In the genomic region with DNA sequence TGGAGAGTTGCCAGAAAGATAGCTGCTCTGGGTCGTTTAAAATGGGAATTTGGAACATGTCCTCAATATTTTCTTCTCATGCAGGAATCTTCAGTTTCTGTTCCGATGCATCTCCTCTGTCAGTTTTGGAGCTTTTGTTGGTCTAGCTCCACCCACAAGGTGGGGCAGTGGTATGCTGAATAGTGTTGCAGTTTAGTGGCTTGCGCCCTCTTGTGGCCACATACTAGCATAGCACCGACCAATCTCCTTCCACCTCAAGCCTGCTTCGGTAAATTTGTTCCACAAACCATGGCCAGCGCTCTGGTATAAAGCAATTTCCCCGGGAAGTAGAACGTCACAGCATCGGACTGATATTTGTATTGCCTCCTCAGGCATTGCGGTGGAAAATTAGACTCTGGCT, we compare ENCODE assay signal across 8 mouse cellular contexts. TPM values are rescaled to one million over a fixed set of nuclear protein-coding genes. Genes with fewer than 3 reads are reported as not detected.
DNase-seq lines count a peak whose midpoint lies in the region; ATAC-seq and TF ChIP-seq lines count a peak whose summit lies in the region.

No protein-coding gene starts in this region.

- TF ChIP-seq POLR2A in bone marrow, adult 2 months (IDR thresholded peaks at IDR 0.05; ENCODE audit: borderline replicate concordance, control insufficient read depth, low read depth, low read length) = no peak

- WGBS in bone marrow, adult 2 months = 1% methylated on average over 10 of the region's 10 CpGs
- WGBS in embryonic facial prominence, embryonic 15.5 days = 2% methylated on average over 10 of the region's 10 CpGs
- 15% methylated on average over 10 of the region's 10 CpGs for WGBS in heart, embryonic 11.5 days (ENCODE audit: insufficient replicate concordance)
- WGBS in kidney, embryonic 15.5 days = 6% methylated on average over 10 of the region's 10 CpGs
- 3% methylated on average over 10 of the region's 10 CpGs for WGBS in limb, embryonic 15.5 days

- no peak overlapping the region for H3K4me3 ChIP-seq in bone marrow, adult 2 months (replicated peaks; ENCODE audit: control insufficient read depth, low read depth, low read length)
- peak overlapping the region; percentile 22 for H3K4me3 ChIP-seq in embryonic facial prominence, embryonic 15.5 days (replicated peaks)
- no peak overlapping the region for H3K4me3 ChIP-seq in heart, embryonic 11.5 days (ENCODE audit: low read depth, low read length)
- H3K4me3 ChIP-seq in kidney, embryonic 15.5 days (replicated peaks) = 0 out of 2 replicates have a peak overlapping the region, but pooled peaks have one; percentile 9
- 0 out of 2 replicates have a peak overlapping the region, but pooled peaks have one; percentile 5 for H3K4me3 ChIP-seq in limb, embryonic 15.5 days

- H3K27ac ChIP-seq in bone marrow, adult 2 months (ENCODE audit: control insufficient read depth, insufficient read depth, low read depth, low read length, poor library complexity) = no peak overlapping the region
- H3K27ac ChIP-seq in embryonic facial prominence, embryonic 15.5 days (replicated peaks) = no peak overlapping the region
- H3K27ac ChIP-seq in heart, embryonic 11.5 days (ENCODE audit: low read depth, low read length) = no peak overlapping the region
- H3K27ac ChIP-seq in kidney, embryonic 15.5 days = no peak overlapping the region
- no peak overlapping the region for H3K27ac ChIP-seq in limb, embryonic 15.5 days

- peak; percentile 98 for TF ChIP-seq CTCF in bone marrow, adult 2 months (IDR thresholded peaks at IDR 0.05; ENCODE audit: control insufficient read depth, insufficient read depth, low read length)

- H3K4me2 ChIP-seq in embryonic facial prominence, embryonic 15.5 days (replicated peaks) = peak overlapping the region; percentile 44
- H3K4me2 ChIP-seq in heart, embryonic 11.5 days = peak overlapping the region; percentile 43; the same call in 1 of the 2 replicates
- H3K4me2 ChIP-seq in kidney, embryonic 15.5 days = peak overlapping the region; percentile 43
- H3K4me2 ChIP-seq in limb, embryonic 15.5 days = peak overlapping the region; percentile 38; the same call in 1 of the 2 replicates

- no peaks in the 10 kb centered on the region for H3K4me1 ChIP-seq in bone marrow, adult 2 months (ENCODE audit: control insufficient read depth, insufficient read depth, low read length)
- 0 out of 2 replicates have a peak, but pooled peaks cover 3% of the 10 kb centered on the region for H3K4me1 ChIP-seq in embryonic facial prominence, embryonic 15.5 days
- H3K4me1 ChIP-seq in heart, embryonic 11.5 days (ENCODE audit: control insufficient read depth, insufficient read depth, low read length) = no peaks in the 10 kb centered on the region
- H3K4me1 ChIP-seq in kidney, embryonic 15.5 days = no peaks in the 10 kb centered on the region
- H3K4me1 ChIP-seq in limb, embryonic 15.5 days = 0 out of 2 replicates have a peak, but pooled peaks cover 4% of the 10 kb centered on the region

- no peaks in the 10 kb centered on the region for H3K9me3 ChIP-seq in embryonic facial prominence, embryonic 15.5 days (replicated peaks)
- H3K9me3 ChIP-seq in heart, embryonic 11.5 days (replicated peaks; ENCODE audit: control insufficient read depth, low read length) = no peaks in the 10 kb centered on the region
- no peaks in the 10 kb centered on the region for H3K9me3 ChIP-seq in kidney, embryonic 15.5 days (replicated peaks)
- H3K9me3 ChIP-seq in limb, embryonic 15.5 days = no peaks in the 10 kb centered on the region

- DNase-seq in A20 (ENCODE audit: low read depth, low spot score) = peak; percentile 46
- peak; percentile 67 to 85 for DNase-seq in spleen, postnatal 4 days (ENCODE audit: low spot score in 2 of 2)

- H3K27me3 ChIP-seq in embryonic facial prominence, embryonic 15.5 days = 0 out of 2 replicates have a peak, but pooled peaks cover 3% of the 10 kb centered on the region
- no peaks in the 10 kb centered on the region for H3K27me3 ChIP-seq in heart, embryonic 11.5 days (ENCODE audit: control insufficient read depth, insufficient read depth, low read length)
- no peaks in the 10 kb centered on the region for H3K27me3 ChIP-seq in kidney, embryonic 15.5 days
- no peaks in the 10 kb centered on the region for H3K27me3 ChIP-seq in limb, embryonic 15.5 days

- no peaks in the 10 kb centered on the region for H3K36me3 ChIP-seq in embryonic facial prominence, embryonic 15.5 days
- H3K36me3 ChIP-seq in heart, embryonic 11.5 days (ENCODE audit: control insufficient read depth, insufficient read depth, low read length) = no peaks in the 10 kb centered on the region
- no peaks in the 10 kb centered on the region for H3K36me3 ChIP-seq in kidney, embryonic 15.5 days
- H3K36me3 ChIP-seq in limb, embryonic 15.5 days = no peaks in the 10 kb centered on the region

- H3K9ac ChIP-seq in embryonic facial prominence, embryonic 15.5 days = no peak overlapping the region
- H3K9ac ChIP-seq in heart, embryonic 11.5 days (ENCODE audit: low read depth, low read length) = no peak overlapping the region
- no peak overlapping the region for H3K9ac ChIP-seq in kidney, embryonic 15.5 days
- H3K9ac ChIP-seq in limb, embryonic 15.5 days = no peak overlapping the region

- peak; percentile 76 for ATAC-seq in embryonic facial prominence, embryonic 15.5 days (ENCODE audit: insufficient number of reproducible peaks, low FRiP score, low TSS enrichment, low read depth)
- peak; percentile 63; the same call in 1 of the 2 replicates for ATAC-seq in heart, embryonic 11.5 days (replicated peaks; ENCODE audit: insufficient number of reproducible peaks, low FRiP score, low TSS enrichment)
- ATAC-seq in kidney, embryonic 15.5 days (replicated peaks; ENCODE audit: low FRiP score) = peak; percentile 91
- 0 out of 2 replicates have a peak, but pooled peaks have one; percentile 55 for ATAC-seq in limb, embryonic 15.5 days (ENCODE audit: insufficient number of reproducible peaks, low FRiP score, low TSS enrichment, low read depth)
- peak; percentile 99 for ATAC-seq in monocyte, adult 5-6 weeks (replicated peaks; ENCODE audit: insufficient number of reproducible peaks, low FRiP score, low TSS enrichment, poor library complexity, severe bottlenecking)

RNA-seq across cellular contexts. Expression of gene Gm9049, which starts 16.5 kb away (rescaled TPM):
- polyA plus RNA-seq in bone marrow, adult 2 months (2011; ENCODE audit: insufficient read depth, insufficient read length, low replicate concordance, missing spikeins) = not detected in 2 replicates
- polyA plus RNA-seq in embryonic facial prominence, embryonic 15.5 days (2015; fragmentation: Nextera tagmentation; extraction: Ambion mirVana) = 0.18 TPM in 1 of 2 replicates, not detected in the other
- 0.11 TPM in 1 of 2 replicates, not detected in the other for polyA plus RNA-seq in heart, embryonic 11.5 days (2014; fragmentation: Nextera tagmentation; extraction: Ambion mirVana)
- polyA plus RNA-seq in kidney, embryonic 15.5 days (2015; fragmentation: Nextera tagmentation; extraction: Ambion mirVana) = 0.08 and 0.10 TPM in 2 replicates
- polyA plus RNA-seq in limb, embryonic 15.5 days (2015; fragmentation: Nextera tagmentation; extraction: Ambion mirVana) = 0.06 and 0.09 TPM in 2 replicates
- total RNA-seq in monocyte, adult 5-6 weeks (2017) = not detected in 3 replicates

RNA-seq across cellular contexts. Expression of gene Gm9048, which starts 22.0 kb away (rescaled TPM):
- not detected in 2 replicates for polyA plus RNA-seq in bone marrow, adult 2 months (2011; ENCODE audit: insufficient read depth, insufficient read length, low replicate concordance, missing spikeins)
- polyA plus RNA-seq in embryonic facial prominence, embryonic 15.5 days (2015; fragmentation: Nextera tagmentation; extraction: Ambion mirVana) = not detected in 2 replicates
- not detected in 2 replicates for polyA plus RNA-seq in heart, embryonic 11.5 days (2014; fragmentation: Nextera tagmentation; extraction: Ambion mirVana)
- not detected in 2 replicates for polyA plus RNA-seq in kidney, embryonic 15.5 days (2015; fragmentation: Nextera tagmentation; extraction: Ambion mirVana)
- polyA plus RNA-seq in limb, embryonic 15.5 days (2015; fragmentation: Nextera tagmentation; extraction: Ambion mirVana) = not detected in 2 replicates
- not detected in 3 replicates for total RNA-seq in monocyte, adult 5-6 weeks (2017)

RNA-seq across cellular contexts. Expression of gene Gm9046, which starts 27.4 kb away (rescaled TPM):
- polyA plus RNA-seq in bone marrow, adult 2 months (2011; ENCODE audit: insufficient read depth, insufficient read length, low replicate concordance, missing spikeins) = not detected in 2 replicates
- polyA plus RNA-seq in embryonic facial prominence, embryonic 15.5 days (2015; fragmentation: Nextera tagmentation; extraction: Ambion mirVana) = not detected in 2 replicates
- not detected in 2 replicates for polyA plus RNA-seq in heart, embryonic 11.5 days (2014; fragmentation: Nextera tagmentation; extraction: Ambion mirVana)
- not detected in 2 replicates for polyA plus RNA-seq in kidney, embryonic 15.5 days (2015; fragmentation: Nextera tagmentation; extraction: Ambion mirVana)
- not detected in 2 replicates for polyA plus RNA-seq in limb, embryonic 15.5 days (2015; fragmentation: Nextera tagmentation; extraction: Ambion mirVana)
- not detected in 3 replicates for total RNA-seq in monocyte, adult 5-6 weeks (2017)

RNA-seq across cellular contexts. Expression of gene Gm9045, which starts 32.8 kb away (rescaled TPM):
- not detected in 2 replicates for polyA plus RNA-seq in bone marrow, adult 2 months (2011; ENCODE audit: insufficient read depth, insufficient read length, low replicate concordance, missing spikeins)
- polyA plus RNA-seq in embryonic facial prominence, embryonic 15.5 days (2015; fragmentation: Nextera tagmentation; extraction: Ambion mirVana) = 0.18 TPM in 1 of 2 replicates, not detected in the other
- 0.11 TPM in 1 of 2 replicates, not detected in the other for polyA plus RNA-seq in heart, embryonic 11.5 days (2014; fragmentation: Nextera tagmentation; extraction: Ambion mirVana)
- 0.08 and 0.10 TPM in 2 replicates for polyA plus RNA-seq in kidney, embryonic 15.5 days (2015; fragmentation: Nextera tagmentation; extraction: Ambion mirVana)
- polyA plus RNA-seq in limb, embryonic 15.5 days (2015; fragmentation: Nextera tagmentation; extraction: Ambion mirVana) = 0.06 and 0.09 TPM in 2 replicates
- not detected in 3 replicates for total RNA-seq in monocyte, adult 5-6 weeks (2017)

RNA-seq across cellular contexts. Expression of gene Gm9044, which starts 38.2 kb away (rescaled TPM):
- not detected in 2 replicates for polyA plus RNA-seq in bone marrow, adult 2 months (2011; ENCODE audit: insufficient read depth, insufficient read length, low replicate concordance, missing spikeins)
- polyA plus RNA-seq in embryonic facial prominence, embryonic 15.5 days (2015; fragmentation: Nextera tagmentation; extraction: Ambion mirVana) = not detected in 2 replicates
- polyA plus RNA-seq in heart, embryonic 11.5 days (2014; fragmentation: Nextera tagmentation; extraction: Ambion mirVana) = not detected in 2 replicates
- polyA plus RNA-seq in kidney, embryonic 15.5 days (2015; fragmentation: Nextera tagmentation; extraction: Ambion mirVana) = not detected in 2 replicates
- not detected in 2 replicates for polyA plus RNA-seq in limb, embryonic 15.5 days (2015; fragmentation: Nextera tagmentation; extraction: Ambion mirVana)
- total RNA-seq in monocyte, adult 5-6 weeks (2017) = not detected in 3 replicates

Comparison
In these comparisons a context has a peak if more than half of its experiments do, and no peak if none do; other contexts are left out.
1. H3K4me3 ChIP-seq: peak in embryonic facial prominence, embryonic 15.5 days (single experiment), kidney, embryonic 15.5 days (single experiment) and limb, embryonic 15.5 days (single experiment); none in bone marrow, adult 2 months (single experiment) and heart, embryonic 11.5 days (single experiment).
2. Peak in every context shown above with its lines, with median percentiles within 50 percentile points of each other: ATAC-seq and H3K4me2 ChIP-seq.